ENCODE assay signal across 9 mouse cellular contexts in genomic region chr2:173218416-173219141, GRCm38 (mm10). TPM values are rescaled to one million over a fixed set of nuclear protein-coding genes. Genes with fewer than 3 reads are reported as not detected.
DNase-seq lines count a peak whose midpoint lies in the region; ATAC-seq and TF ChIP-seq lines count a peak whose summit lies in the region.
"Had no signal": no experiment of that assay in that cellular context is flagged by ENCODE, and none has a peak within 500 bp of the region (broad histone marks: within the 10 kb centered on the region; RNA-seq: fewer than 3 reads in every experiment).

Zbp1 (minus strand) TSS chr2:173218923.

- H3K27ac ChIP-seq in neural tube, embryonic 15.5 days (replicated peaks): no peak within 1 kb of the TSS
- H3K27ac ChIP-seq in thymus, adult 2 months (ENCODE audit: control insufficient read depth, insufficient read depth, low read length): peak within 1 kb of the TSS; percentile 94
- no peak within 1 kb of the TSS for H3K27ac ChIP-seq in forebrain, embryonic 12.5 days
- H3K27ac ChIP-seq: neural tube, embryonic 13.5 days had no signal

- WGBS in neural tube, embryonic 15.5 days: 68% methylated on average over 11 of the region's 11 CpGs
- 9% methylated on average over 11 of the region's 11 CpGs for WGBS in thymus, adult 2 months
- 69% methylated on average over 11 of the region's 11 CpGs for WGBS in forebrain, embryonic 12.5 days

- no peak for TF ChIP-seq POLR2A in thymus, adult 2 months (IDR thresholded peaks at IDR 0.05; ENCODE audit: control insufficient read depth, extremely low read depth, insufficient read depth, low read length, poor library complexity)

- TF ChIP-seq CTCF in thymus, adult 2 months (IDR thresholded peaks at IDR 0.05; ENCODE audit: borderline replicate concordance, control insufficient read depth, extremely low read depth, insufficient read depth, low read length, poor library complexity): no peak

- no peaks in the 10 kb centered on the region for H3K36me3 ChIP-seq in neural tube, embryonic 15.5 days
- no peaks in the 10 kb centered on the region; the same call in 1 of the 2 replicates for H3K36me3 ChIP-seq in thymus, adult 2 months (ENCODE audit: control insufficient read depth, insufficient read depth, low read length)
- H3K36me3 ChIP-seq in forebrain, embryonic 12.5 days (replicated peaks): no peaks in the 10 kb centered on the region
- H3K36me3 ChIP-seq: neural tube, embryonic 13.5 days had no signal

- no peaks in the 10 kb centered on the region for H3K4me1 ChIP-seq in neural tube, embryonic 15.5 days
- peaks cover 35% of the 10 kb centered on the region for H3K4me1 ChIP-seq in thymus, adult 2 months (replicated peaks; ENCODE audit: control insufficient read depth, insufficient read depth, low read length)
- no peaks in the 10 kb centered on the region for H3K4me1 ChIP-seq in forebrain, embryonic 12.5 days

- no peak within 1 kb of the TSS for H3K4me3 ChIP-seq in neural tube, embryonic 15.5 days (replicated peaks)
- peak within 1 kb of the TSS; percentile 69 for H3K4me3 ChIP-seq in thymus, adult 2 months (ENCODE audit: control insufficient read depth, insufficient read depth, low read length)
- H3K4me3 ChIP-seq in forebrain, embryonic 12.5 days (replicated peaks): no peak within 1 kb of the TSS
- H3K4me3 ChIP-seq: neural tube, embryonic 13.5 days had no signal

- no peak within 1 kb of the TSS for H3K4me2 ChIP-seq in neural tube, embryonic 15.5 days
- H3K4me2 ChIP-seq in forebrain, embryonic 12.5 days: no peak within 1 kb of the TSS
- H3K4me2 ChIP-seq: neural tube, embryonic 13.5 days had no signal

- no peaks in the 10 kb centered on the region for H3K27me3 ChIP-seq in neural tube, embryonic 15.5 days (replicated peaks)
- no peaks in the 10 kb centered on the region for H3K27me3 ChIP-seq in thymus, adult 2 months (ENCODE audit: control insufficient read depth, insufficient read depth, low read length)
- no peaks in the 10 kb centered on the region for H3K27me3 ChIP-seq in forebrain, embryonic 12.5 days

- H3K9ac ChIP-seq in neural tube, embryonic 15.5 days (replicated peaks): no peak within 1 kb of the TSS
- no peak within 1 kb of the TSS for H3K9ac ChIP-seq in forebrain, embryonic 12.5 days
- H3K9ac ChIP-seq: neural tube, embryonic 13.5 days had no signal

- no peak for ATAC-seq in neural tube, embryonic 15.5 days (ENCODE audit: low FRiP score)
- no peak for ATAC-seq in forebrain, embryonic 12.5 days (ENCODE audit: low FRiP score)

- DNase-seq in adrenal gland, adult (ENCODE audit: inconsistent age in 2 of 2, low spot score in 1 of 2): peak; percentile 2 to 79
- no peak for DNase-seq in adrenal gland, adult 8-10 months
- DNase-seq in neural tube, embryonic 10.5 days (ENCODE audit: extremely low spot score, low spot score): peak; percentile 12
- peak; percentile 21 for DNase-seq in lung, postnatal 14 days
- peak; percentile 71 for DNase-seq in thymus, adult 2 months
- no peak for DNase-seq in left cerebral cortex, adult 18-20 months (ENCODE audit: low spot score in 2 of 2)

- no peaks in the 10 kb centered on the region for H3K9me3 ChIP-seq in neural tube, embryonic 15.5 days (replicated peaks)
- H3K9me3 ChIP-seq in forebrain, embryonic 12.5 days: no peaks in the 10 kb centered on the region
- H3K9me3 ChIP-seq: neural tube, embryonic 13.5 days had no signal

RNA-seq across cellular contexts. Expression of gene Zbp1, which starts in this region (rescaled TPM):
- 1 to 10 TPM; 1.1 to 5.3 (median 2.5) TPM for total RNA-seq in adrenal gland, adult 8-10 months (2022)
- polyA plus RNA-seq in neural tube, embryonic 15.5 days (2015; fragmentation: Nextera tagmentation; extraction: Ambion mirVana): 0.08 and 3.6 TPM in 2 replicates
- 58.6 and 63.7 TPM in 2 replicates for polyA plus RNA-seq in thymus, adult 2 months (2012; rRNA removed)
- not detected for total RNA-seq in left cerebral cortex, adult 18-20 months (2021)
- polyA plus RNA-seq in forebrain, embryonic 12.5 days (2016; fragmentation: Nextera tagmentation; extraction: Ambion mirVana): 0.34 TPM in 1 of 2 replicates, not detected in the other

Comparison
In these comparisons a context has a peak if more than half of its experiments do, and no peak if none do; other contexts are left out.
1. RNA of gene Zbp1 (polyA plus RNA-seq): 58.6 to 63.7 TPM in thymus, adult 2 months; 0.34 TPM in forebrain, embryonic 12.5 days and 0.08 to 3.6 TPM in neural tube, embryonic 15.5 days; every median in the first group is over 10 times any median in the second.
2. DNase-seq: peak in adrenal gland, adult (2 of 2), neural tube, embryonic 10.5 days (single experiment), lung, postnatal 14 days (single experiment) and thymus, adult 2 months (single experiment); none in adrenal gland, adult 8-10 months (single experiment) and left cerebral cortex, adult 18-20 months (0 of 2).